ENCODE assay signal across 20 mouse cellular contexts in genomic region chr4:53106071-53106470, GRCm38 (mm10). TPM values are rescaled to one million over a fixed set of nuclear protein-coding genes. Genes with fewer than 3 reads are reported as not detected.
DNase-seq lines count a peak whose midpoint lies in the region; ATAC-seq and TF ChIP-seq lines count a peak whose summit lies in the region.
"Had no signal": no experiment of that assay in that cellular context is flagged by ENCODE, and none has a peak within 500 bp of the region (broad histone marks: within the 10 kb centered on the region; RNA-seq: fewer than 3 reads in every experiment).

No protein-coding gene starts in this region.

- TF ChIP-seq CTCF in heart, adult 2 months (IDR thresholded peaks at IDR 0.05) = no peak

- 87% methylated on average over 3 of the region's 3 CpGs for WGBS in heart, adult 2 months
- 28% methylated on average over 3 of the region's 3 CpGs for WGBS in embryonic facial prominence, embryonic 14.5 days

- no peak for ATAC-seq in embryonic facial prominence, embryonic 14.5 days (ENCODE audit: low read depth)
- ATAC-seq: activated CD4-positive, CD25-positive, alpha-beta regulatory T cell, adult 4 months; forebrain, embryonic 15.5 days; hindbrain, postnatal 0 days; Patski had no signal

- no peak overlapping the region for H3K9ac ChIP-seq in heart, adult 2 months (ENCODE audit: low read depth, low read length)
- no peak overlapping the region for H3K9ac ChIP-seq in embryonic facial prominence, embryonic 14.5 days (ENCODE audit: low read depth, low read length)
- H3K9ac ChIP-seq: embryonic facial prominence, embryonic 12.5 days; forebrain, embryonic 15.5 days; hindbrain, embryonic 13.5 days had no signal

- no peaks in the 10 kb centered on the region for H3K79me2 ChIP-seq in heart, adult 2 months (replicated peaks; ENCODE audit: control insufficient read depth, insufficient read depth, low read length)

- intact Hi-C loops in heart, adult 2 months (cut with DNase I) = no loop called here

- H3K9me3 ChIP-seq in embryonic facial prominence, embryonic 14.5 days (ENCODE audit: control insufficient read depth, low read length) = no peaks in the 10 kb centered on the region
- H3K9me3 ChIP-seq: embryonic facial prominence, embryonic 12.5 days; forebrain, embryonic 15.5 days; heart, embryonic 10.5 days; hindbrain, embryonic 13.5 days had no signal

- peak overlapping the region; percentile 23 for H3K27ac ChIP-seq in heart, adult 2 months
- no peak overlapping the region for H3K27ac ChIP-seq in embryonic facial prominence, embryonic 14.5 days (replicated peaks; ENCODE audit: low read depth, low read length)
- H3K27ac ChIP-seq: embryonic facial prominence, embryonic 12.5 days; forebrain, embryonic 15.5 days; heart, embryonic 10.5 days; hindbrain, embryonic 13.5 days; hindbrain, postnatal 0 days had no signal

- no peak overlapping the region for H3K4me3 ChIP-seq in heart, adult 2 months
- no peak overlapping the region for H3K4me3 ChIP-seq in embryonic facial prominence, embryonic 14.5 days (ENCODE audit: low read depth, low read length)
- H3K4me3 ChIP-seq: embryonic facial prominence, embryonic 12.5 days; forebrain, embryonic 15.5 days; heart, embryonic 10.5 days; hindbrain, embryonic 13.5 days had no signal

- peak; percentile 16 for DNase-seq in embryo, embryonic 10.5 days (ENCODE audit: low spot score)
- no peak for DNase-seq in embryo, embryonic 9.5 days (ENCODE audit: extremely low spot score)
- no peak for DNase-seq in heart, adult 2 months
- DNase-seq in heart, postnatal 4 days = no peak
- DNase-seq in embryonic facial prominence, embryonic 14.5 days (ENCODE audit: low spot score) = peak; percentile 55
- peak; percentile 25 for DNase-seq in mesoderm, embryonic 11.5 days (ENCODE audit: low read depth, low spot score)
- no peak for DNase-seq in frontal cortex, postnatal 14 days (ENCODE audit: low spot score in 2 of 2)
- DNase-seq in layer of hippocampus, adult 8-10 months (ENCODE audit: low spot score in 2 of 2) = no peak
- DNase-seq: cerebellum, adult 2 months; cerebellum, postnatal 10 days; gastrocnemius, postnatal 36 days; heart, postnatal 10 days; kidney, adult 11 months had no signal

- no peak for TF ChIP-seq EP300 in heart, adult 2 months (IDR thresholded peaks at IDR 0.05; ENCODE audit: insufficient read depth, low read depth, low read length)

- peaks cover 37% of the 10 kb centered on the region for H3K36me3 ChIP-seq in heart, adult 2 months (ENCODE audit: control insufficient read depth, insufficient read depth, low read length)
- no peaks in the 10 kb centered on the region for H3K36me3 ChIP-seq in embryonic facial prominence, embryonic 14.5 days (ENCODE audit: control insufficient read depth, insufficient read depth, low read length)
- H3K36me3 ChIP-seq: embryonic facial prominence, embryonic 12.5 days; forebrain, embryonic 15.5 days; heart, embryonic 10.5 days; hindbrain, embryonic 13.5 days had no signal

- no peaks in the 10 kb centered on the region for H3K27me3 ChIP-seq in heart, adult 2 months (ENCODE audit: control insufficient read depth, insufficient read depth, low read length)
- H3K27me3 ChIP-seq in embryonic facial prominence, embryonic 14.5 days (replicated peaks; ENCODE audit: control insufficient read depth, insufficient read depth, low read length) = no peaks in the 10 kb centered on the region
- H3K27me3 ChIP-seq: embryonic facial prominence, embryonic 12.5 days; forebrain, embryonic 15.5 days; hindbrain, embryonic 13.5 days; Patski had no signal

- H3K4me1 ChIP-seq in heart, adult 2 months (ENCODE audit: control insufficient read depth, insufficient read depth, low read length) = peaks cover 11% of the 10 kb centered on the region
- peaks cover 28% of the 10 kb centered on the region for H3K4me1 ChIP-seq in embryonic facial prominence, embryonic 14.5 days (ENCODE audit: control insufficient read depth, insufficient read depth, low read length)

- H3K4me2 ChIP-seq in embryonic facial prominence, embryonic 14.5 days (ENCODE audit: low read depth, low read length) = no peak overlapping the region
- H3K4me2 ChIP-seq: embryonic facial prominence, embryonic 12.5 days; forebrain, embryonic 15.5 days; hindbrain, embryonic 13.5 days had no signal

- TF ChIP-seq POLR2A in heart, adult 2 months (IDR thresholded peaks at IDR 0.05; ENCODE audit: insufficient read depth, low read depth, low read length) = no peak

RNA-seq across cellular contexts. Expression of gene Abca1, which starts 53.6 kb away (rescaled TPM):
- 10 to 100 TPM; 13.1 to 23.5 TPM for total RNA-seq in heart, adult 2 months (2021)
- polyA plus RNA-seq in heart, adult 2 months (2012; rRNA removed) = 4.2 and 8.4 TPM in 2 replicates
- total RNA-seq in heart, postnatal 4 days (2021) = 10 to 100 TPM in 1 of 2 experiments, 1 to 10 TPM in 1; 9.5 to 11.6 TPM
- 13.7 and 16.4 TPM in 2 replicates for polyA plus RNA-seq in embryonic facial prominence, embryonic 14.5 days (2014; fragmentation: Nextera tagmentation; extraction: Ambion mirVana)
- total RNA-seq in layer of hippocampus, adult 8-10 months (2022) = 10 to 100 TPM; 23.5 to 37.9 (median 28.2) TPM

Comparison
In these comparisons a context has a peak if more than half of its experiments do, and no peak if none do; other contexts are left out.
1. DNase-seq: peak in embryo, embryonic 10.5 days (single experiment), embryonic facial prominence, embryonic 14.5 days (single experiment) and mesoderm, embryonic 11.5 days (single experiment); none in embryo, embryonic 9.5 days (single experiment), heart, adult 2 months (0 of 2), heart, postnatal 4 days (single experiment), frontal cortex, postnatal 14 days (0 of 2) and layer of hippocampus, adult 8-10 months (0 of 2).